Mouse (Mus musculus): ENCODE data around the gene Dnah2. TPM values are rescaled to one million over a fixed set of nuclear protein-coding genes. Genes with fewer than 3 reads are reported as not detected.
"Not testable (repeated sequence)": the region's sequence is repeated elsewhere in the genome, so short reads cannot be mapped to it uniquely, and the experiment has no call there.

Dnah2 gene
- polyA plus RNA-seq, 1 experiment from 2014 or later, result 3.4 TPM

- WGBS, result under 1% methylated on average over 44 of the region's 44 CpGs
- no peaks in the 10 kb centered on the region for H3K36me3 ChIP-seq
- peak overlapping the region; percentile 89 for H3K27ac ChIP-seq (replicated peaks)
- peaks cover 53% of the 10 kb centered on the region for H3K4me1 ChIP-seq (replicated peaks)
- H3K9me3 ChIP-seq, result no peaks in the 10 kb centered on the region
- H3K4me2 ChIP-seq, result peak overlapping the region; percentile 74
- H3K9ac ChIP-seq, result peak overlapping the region; percentile 53
- peak overlapping the region; percentile 43 for H3K4me3 ChIP-seq
- no peaks in the 10 kb centered on the region for H3K27me3 ChIP-seq
- peak; percentile 77 for ATAC-seq (ENCODE audit: low FRiP score, low read depth)
These were observed 2.4 kb downstream of the Dnah2 start for GRCm38 (mm10) chr11:69546423-69547053.

- Histone ChIP-seq H3K4me3 (peak overlapping the region; percentile 43), H3K4me1 (replicated peaks) (peaks cover 53% of the 10 kb centered on the region), H3K9me3 (no peaks in the 10 kb centered on the region), H3K4me2 (peak overlapping the region; percentile 74), H3K9ac (peak overlapping the region; percentile 53), H3K27me3 (no peaks in the 10 kb centered on the region), H3K27ac (replicated peaks) (peak overlapping the region; percentile 89), H3K36me3 (no peaks in the 10 kb centered on the region)
- WGBS, result 7% methylated on average over 7 of the region's 7 CpGs
- peak; percentile 12; the same call in 1 of the 2 replicates for ATAC-seq (ENCODE audit: low FRiP score, low read depth)
These were observed 3.0 kb downstream of the Dnah2 start for GRCm38 (mm10) chr11:69545957-69546356.

- no peaks in the 10 kb centered on the region for H3K36me3 ChIP-seq
- no peak overlapping the region for H3K4me3 ChIP-seq
- 9% methylated on average over 3 of the region's 3 CpGs for WGBS
- no peaks in the 10 kb centered on the region for H3K9me3 ChIP-seq
- H3K27me3 ChIP-seq, result no peaks in the 10 kb centered on the region
- H3K27ac ChIP-seq (replicated peaks), result peak overlapping the region; percentile 56
- peaks cover 44% of the 10 kb centered on the region for H3K4me1 ChIP-seq (replicated peaks)
- ATAC-seq (ENCODE audit: low FRiP score, low read depth), result no peak
- no peak overlapping the region for H3K4me2 ChIP-seq
- no peak overlapping the region for H3K9ac ChIP-seq
These were observed 5.3 kb downstream of the Dnah2 start for GRCm38 (mm10) chr11:69543598-69543997.

- 65% methylated on average over 1 of the region's 3 CpGs for WGBS
- not testable (repeated sequence) for H3K36me3 ChIP-seq; H3K9me3 ChIP-seq; H3K27ac ChIP-seq (replicated peaks); H3K4me2 ChIP-seq; ATAC-seq (ENCODE audit: low FRiP score, low read depth); H3K9ac ChIP-seq; H3K27me3 ChIP-seq; H3K4me3 ChIP-seq
- peaks cover 26% of the 10 kb centered on the region for H3K4me1 ChIP-seq (replicated peaks)
These were observed 7.2 kb downstream of the Dnah2 start for GRCm38 (mm10) chr11:69541741-69542140.

GRCm38 (mm10) chr11:69540700-69541099, 8.2 kb downstream of the Dnah2 start:
- Histone ChIP-seq H3K4me3 (no peak overlapping the region), H3K27ac (replicated peaks) (no peak overlapping the region), H3K4me2 (no peak overlapping the region), H3K27me3 (no peaks in the 10 kb centered on the region), H3K36me3 (no peaks in the 10 kb centered on the region), H3K9me3 (no peaks in the 10 kb centered on the region), H3K4me1 (replicated peaks) (peaks cover 18% of the 10 kb centered on the region), H3K9ac (no peak overlapping the region)
- no peak for ATAC-seq (ENCODE audit: low FRiP score, low read depth)
- 98% methylated on average over 2 of the region's 2 CpGs for WGBS

- 63% methylated on average over 1 of the region's 1 CpGs for WGBS
These were observed 13.9 kb downstream of the Dnah2 start for GRCm38 (mm10) chr11:69534990-69535389.

GRCm38 (mm10) chr11:69532480-69533150, 16.3 kb downstream of the Dnah2 start:
- ATAC-seq (ENCODE audit: low FRiP score, low read depth), result no peak

More at GRCm38 (mm10) chr11:69534990-69535389, 13.9 kb downstream of the Dnah2 start:
- H3K4me1 ChIP-seq (replicated peaks), result no peaks in the 10 kb centered on the region
- no peaks in the 10 kb centered on the region for H3K9me3 ChIP-seq
- no peaks in the 10 kb centered on the region for H3K36me3 ChIP-seq
- no peaks in the 10 kb centered on the region for H3K27me3 ChIP-seq
- ATAC-seq (ENCODE audit: low FRiP score, low read depth), result no peak
- H3K4me2 ChIP-seq, result no peak overlapping the region
- H3K27ac ChIP-seq (replicated peaks), result no peak overlapping the region
- H3K9ac ChIP-seq, result no peak overlapping the region
- H3K4me3 ChIP-seq, result no peak overlapping the region

GRCm38 (mm10) chr11:69530755-69531154, 18.2 kb downstream of the Dnah2 start:
- not testable (repeated sequence) for H3K27me3 ChIP-seq; H3K9ac ChIP-seq; H3K4me3 ChIP-seq; H3K4me2 ChIP-seq; H3K9me3 ChIP-seq; H3K36me3 ChIP-seq; ATAC-seq (ENCODE audit: low FRiP score, low read depth); H3K27ac ChIP-seq (replicated peaks)
- H3K4me1 ChIP-seq (replicated peaks), result peaks cover 24% of the 10 kb centered on the region
- WGBS, result 88% methylated on average over 6 of the region's 6 CpGs

More at GRCm38 (mm10) chr11:69532480-69533150, 16.3 kb downstream of the Dnah2 start:
- no peak overlapping the region for H3K4me2 ChIP-seq
- no peak overlapping the region for H3K9ac ChIP-seq
- no peaks in the 10 kb centered on the region for H3K27me3 ChIP-seq
- peaks cover 6% of the 10 kb centered on the region for H3K4me1 ChIP-seq (replicated peaks)
- no peaks in the 10 kb centered on the region for H3K9me3 ChIP-seq
- H3K36me3 ChIP-seq, result no peaks in the 10 kb centered on the region
- WGBS, result 84% methylated on average over 7 of the region's 7 CpGs
- H3K4me3 ChIP-seq, result no peak overlapping the region
- H3K27ac ChIP-seq (replicated peaks), result no peak overlapping the region

GRCm38 (mm10) chr11:69530281-69530680, 18.6 kb downstream of the Dnah2 start:
- H3K4me3 ChIP-seq; H3K9ac ChIP-seq; H3K4me2 ChIP-seq; H3K27ac ChIP-seq (replicated peaks); H3K9me3 ChIP-seq; H3K36me3 ChIP-seq; H3K27me3 ChIP-seq; ATAC-seq (ENCODE audit: low FRiP score, low read depth): not testable (repeated sequence)
- peaks cover 24% of the 10 kb centered on the region for H3K4me1 ChIP-seq (replicated peaks)
- WGBS, result 88% methylated on average over 3 of the region's 3 CpGs

- no peaks in the 10 kb centered on the region for H3K27me3 ChIP-seq
- ATAC-seq (ENCODE audit: low FRiP score, low read depth), result 0 out of 2 replicates have a peak, but pooled peaks have one; percentile 10
- H3K9ac ChIP-seq, result 0 out of 2 replicates have a peak overlapping the region, but pooled peaks have one; percentile 28
- H3K9me3 ChIP-seq, result no peaks in the 10 kb centered on the region
- H3K4me2 ChIP-seq, result peak overlapping the region; percentile 56
- H3K36me3 ChIP-seq, result no peaks in the 10 kb centered on the region
- H3K4me3 ChIP-seq, result no peak overlapping the region
- peak overlapping the region; percentile 90 for H3K27ac ChIP-seq (replicated peaks)
- peaks cover 24% of the 10 kb centered on the region for H3K4me1 ChIP-seq (replicated peaks)
- 62% methylated on average over 4 of the region's 4 CpGs for WGBS
These were observed 20.9 kb downstream of the Dnah2 start for GRCm38 (mm10) chr11:69528031-69528390.

- ATAC-seq (ENCODE audit: low FRiP score, low read depth), result peak; percentile 71
- 2% methylated on average over 30 of the region's 30 CpGs for WGBS
- peaks cover 24% of the 10 kb centered on the region for H3K4me1 ChIP-seq (replicated peaks)
- peak overlapping the region; percentile 20 for H3K4me3 ChIP-seq
- no peaks in the 10 kb centered on the region for H3K9me3 ChIP-seq
- H3K27ac ChIP-seq (replicated peaks), result peak overlapping the region; percentile 90
- peak overlapping the region; percentile 56 for H3K4me2 ChIP-seq
- H3K27me3 ChIP-seq, result no peaks in the 10 kb centered on the region
- peak overlapping the region; percentile 28 for H3K9ac ChIP-seq
- no peaks in the 10 kb centered on the region for H3K36me3 ChIP-seq
These were observed 21.5 kb downstream of the Dnah2 start for GRCm38 (mm10) chr11:69527098-69528030.
